Mouse (Mus musculus) midbrain, embryonic 11.5 days (tissue): ENCODE data around the gene Slc23a4. TPM values are rescaled to one million over a fixed set of nuclear protein-coding genes. Genes with fewer than 3 reads are reported as not detected.
A peak's percentile ranks its signal among the peaks of the same experiment; 100 is the strongest.

Source experiments
- ATAC-seq: fragments of 200-750 bp; cut with Nextera tagmentation; 2 replicates; pipeline ENCODE4 v1.8.0; 2017; ENCODE audit warnings: moderate TSS enrichment, moderate library complexity; ENCODE audit not compliant: low FRiP score
- DNase-seq: peaks from one replicate; pipeline ENCODE4 v3.0.0; 2015; ENCODE audit warnings: low spot score; ENCODE audit errors: missing footprints
- H3K27ac ChIP-seq: fragments of 300-500 bp; sonication (generic); 2 replicates; pipeline ENCODE4 v1.5.1; 2014; ENCODE audit warnings: low read depth, low read length
- H3K27me3 ChIP-seq: fragments of 300-500 bp; sonication (generic); 2 replicates; pipeline ENCODE4 v1.6.1; 2014; ENCODE audit warnings: mild to moderate bottlenecking, low read length, moderate library complexity, mixed read lengths; ENCODE audit not compliant: control insufficient read depth, insufficient read depth
- H3K36me3 ChIP-seq: fragments of 300-500 bp; sonication (generic); 2 replicates; pipeline ENCODE4 v1.6.1; 2014; ENCODE audit warnings: mild to moderate bottlenecking, low read length, moderate library complexity, mixed read lengths; ENCODE audit not compliant: control insufficient read depth, insufficient read depth
- H3K4me1 ChIP-seq: fragments of 300-500 bp; sonication (generic); 2 replicates; pipeline ENCODE4 v1.6.1; 2014; ENCODE audit warnings: low read length; ENCODE audit not compliant: control insufficient read depth, insufficient read depth
- H3K4me2 ChIP-seq: fragments of 300-500 bp; sonication (generic); 2 replicates; pipeline ENCODE4 v1.6.1; 2014; ENCODE audit warnings: mild to moderate bottlenecking, moderate library complexity
- H3K4me3 ChIP-seq: fragments of 300-500 bp; sonication (generic); 2 replicates; pipeline ENCODE4 v1.5.1; 2014; ENCODE audit warnings: low read depth, low read length
- H3K9ac ChIP-seq: fragments of 300-500 bp; sonication (generic); 2 replicates; pipeline ENCODE4 v1.6.1; 2014; ENCODE audit warnings: low read length
- H3K9me3 ChIP-seq: fragments of 300-500 bp; sonication (generic); 2 replicates; pipeline ENCODE4 v1.6.1; 2016; ENCODE audit warnings: low read length; ENCODE audit not compliant: control insufficient read depth
- WGBS: fragments of 180-500 bp; shearing (Covaris S2); extraction: QIAGEN DNeasy Blood & Tissue Kit; methylation state at CpG from one replicate; pipeline ENCODE4 v1.1.7; 2014; 5-methylcytosine and 5-hydroxymethylcytosine counted together
- polyA plus RNA-seq: library from polyadenylated mRNA; unstranded; fragments of >200 nt; fragmentation: Nextera tagmentation; extraction: Ambion mirVana; gene quantifications from 2 replicates; pipeline ENCODE4 v1.2.1, GENCODE M21; 2014

Gene Slc23a4
- polyA plus RNA-seq, 1 experiment from 2014 or later: 0.34 TPM

GRCm38 (mm10) chr6:35010705-35011104 lies 22.5 kb upstream of the Slc23a4 start:
- 95% methylated on average over 5 of the region's 5 CpGs for WGBS
- no peaks in the 10 kb centered on the region for H3K4me1 ChIP-seq
- no peak for ATAC-seq

GRCm38 (mm10) chr6:35002261-35002669 lies 14.1 kb upstream of the Slc23a4 start:
- Histone ChIP-seq H3K27me3 (no peaks in the 10 kb centered on the region), H3K27ac (no peak overlapping the region), H3K9me3 (no peaks in the 10 kb centered on the region), H3K9ac (no peak overlapping the region), H3K36me3 (no peaks in the 10 kb centered on the region), H3K4me1 (no peaks in the 10 kb centered on the region), H3K4me2 (no peak overlapping the region), H3K4me3 (no peak overlapping the region)
- DNase-seq: no peak
- no peak for ATAC-seq
- 92% methylated on average over 18 of the region's 18 CpGs for WGBS

More at GRCm38 (mm10) chr6:35010705-35011104, 22.5 kb upstream of the Slc23a4 start:
- Histone ChIP-seq H3K9me3 (no peaks in the 10 kb centered on the region), H3K4me2 (no peak overlapping the region), H3K4me3 (no peak overlapping the region), H3K9ac (no peak overlapping the region), H3K27ac (no peak overlapping the region), H3K27me3 (no peaks in the 10 kb centered on the region), H3K36me3 (no peaks in the 10 kb centered on the region)
- no peak for DNase-seq

- WGBS: 14% methylated on average over 4 of the region's 4 CpGs
- peak; percentile 26; the same call in 1 of the 2 replicates for ATAC-seq
- Histone ChIP-seq H3K9ac (no peak overlapping the region), H3K27ac (no peak overlapping the region), H3K27me3 (no peaks in the 10 kb centered on the region), H3K4me3 (no peak overlapping the region), H3K9me3 (no peaks in the 10 kb centered on the region), H3K36me3 (no peaks in the 10 kb centered on the region), H3K4me1 (no peaks in the 10 kb centered on the region; the same call in 1 of the 2 replicates), H3K4me2 (no peak overlapping the region)
- DNase-seq: peak; percentile 86
Measured at GRCm38 (mm10) chr6:34999101-34999500, 10.9 kb upstream of the Slc23a4 start.

GRCm38 (mm10) chr6:34996496-34996895 lies 8.3 kb upstream of the Slc23a4 start:
- H3K36me3 ChIP-seq: no peaks in the 10 kb centered on the region
- 87% methylated on average over 4 of the region's 4 CpGs for WGBS
- no peak overlapping the region for H3K9ac ChIP-seq
- no peak for DNase-seq
- H3K4me3 ChIP-seq: no peak overlapping the region
- H3K4me1 ChIP-seq: no peaks in the 10 kb centered on the region; the same call in 1 of the 2 replicates
- H3K9me3 ChIP-seq: no peaks in the 10 kb centered on the region
- H3K27me3 ChIP-seq: no peaks in the 10 kb centered on the region
- no peak overlapping the region for H3K27ac ChIP-seq
- H3K4me2 ChIP-seq: no peak overlapping the region
- ATAC-seq: no peak

- ATAC-seq (peak; percentile 87), DNase-seq (peak; percentile 99)
- Histone ChIP-seq H3K4me3 (peak overlapping the region; percentile 15; the same call in 1 of the 2 replicates), H3K4me2 (peak overlapping the region; percentile 47), H3K27me3 (no peaks in the 10 kb centered on the region), H3K4me1 (no peaks in the 10 kb centered on the region; the same call in 1 of the 2 replicates), H3K9ac (peak overlapping the region; percentile 53), H3K27ac (no peak overlapping the region), H3K9me3 (no peaks in the 10 kb centered on the region), H3K36me3 (no peaks in the 10 kb centered on the region)
- WGBS: 4% methylated on average over 13 of the region's 13 CpGs
Measured at GRCm38 (mm10) chr6:34995265-34995681, 7.1 kb upstream of the Slc23a4 start.

- H3K4me1 ChIP-seq: no peaks in the 10 kb centered on the region; the same call in 1 of the 2 replicates
- H3K27ac ChIP-seq: no peak overlapping the region
- H3K9me3 ChIP-seq: no peaks in the 10 kb centered on the region
- H3K9ac ChIP-seq: no peak overlapping the region
- peak overlapping the region; percentile 15; the same call in 1 of the 2 replicates for H3K4me3 ChIP-seq
- DNase-seq (no peak), ATAC-seq (no peak)
- 81% methylated on average over 5 of the region's 5 CpGs for WGBS
- no peaks in the 10 kb centered on the region for H3K36me3 ChIP-seq
- peak overlapping the region; percentile 47; the same call in 1 of the 2 replicates for H3K4me2 ChIP-seq
- no peaks in the 10 kb centered on the region for H3K27me3 ChIP-seq
Measured at GRCm38 (mm10) chr6:34994692-34995091, 6.5 kb upstream of the Slc23a4 start.

GRCm38 (mm10) chr6:34989263-34989662 lies 1.1 kb upstream of the Slc23a4 start:
- 0 out of 2 replicates have a peak, but pooled peaks cover 4% of the 10 kb centered on the region for H3K4me1 ChIP-seq
- no peaks in the 10 kb centered on the region for H3K9me3 ChIP-seq
- no peaks in the 10 kb centered on the region for H3K36me3 ChIP-seq
- no peak overlapping the region for H3K27ac ChIP-seq
- no peak for DNase-seq
- WGBS: 73% methylated on average over 6 of the region's 6 CpGs
- ATAC-seq: no peak
- no peaks in the 10 kb centered on the region for H3K27me3 ChIP-seq
- H3K4me2 ChIP-seq: no peak overlapping the region
- H3K9ac ChIP-seq: no peak overlapping the region
- H3K4me3 ChIP-seq: no peak overlapping the region

- 88% methylated on average over 12 of the region's 12 CpGs for WGBS
- DNase-seq: no peak
- no peaks in the 10 kb centered on the region for H3K27me3 ChIP-seq
- H3K27ac ChIP-seq: no peak overlapping the region
- no peaks in the 10 kb centered on the region for H3K9me3 ChIP-seq
- no peak overlapping the region for H3K4me3 ChIP-seq
- H3K36me3 ChIP-seq: no peaks in the 10 kb centered on the region
- no peak overlapping the region for H3K9ac ChIP-seq
- ATAC-seq: no peak
- H3K4me1 ChIP-seq: 0 out of 2 replicates have a peak, but pooled peaks cover 4% of the 10 kb centered on the region
- H3K4me2 ChIP-seq: no peak overlapping the region
Measured at GRCm38 (mm10) chr6:34987085-34987645, 1.0 kb downstream of the Slc23a4 start.

GRCm38 (mm10) chr6:34980661-34981060 lies 7.5 kb downstream of the Slc23a4 start:
- H3K36me3 ChIP-seq: no peaks in the 10 kb centered on the region
- H3K9ac ChIP-seq: no peak overlapping the region
- H3K4me2 ChIP-seq: no peak overlapping the region
- no peak for ATAC-seq
- WGBS: 65% methylated on average over 9 of the region's 9 CpGs
- no peak overlapping the region for H3K4me3 ChIP-seq
- DNase-seq: no peak
- H3K27me3 ChIP-seq: no peaks in the 10 kb centered on the region
- H3K4me1 ChIP-seq: peaks cover 5% of the 10 kb centered on the region; the same call in 1 of the 2 replicates
- H3K9me3 ChIP-seq: no peaks in the 10 kb centered on the region
- H3K27ac ChIP-seq: no peak overlapping the region
